Mouse (Mus musculus) ES-Bruce4 (cell line): Measurements from ENCODE around the gene Zfr2.

Experiments used
- CTCF ChIP-seq: IDR thresholded peaks from one replicate; pipeline ENCODE4 v1.8.1; 2011; ENCODE audit warnings: low read depth, low read length
- EP300 ChIP-seq: IDR thresholded peaks from 2 replicates; pipeline ENCODE4 v1.6.1; 2011; ENCODE audit warnings: low read depth, low read length; ENCODE audit not compliant: insufficient read depth

- TF ChIP-seq CTCF (no peak), EP300 (no peak)
Observed at GRCm38 (mm10) chr10:81254886-81255285, 21.9 kb downstream of the Zfr2 start.
